Mouse (Mus musculus): ENCODE data around the gene Cdh13.
"Not testable (repeated sequence)": the region's sequence is repeated elsewhere in the genome, so short reads cannot be mapped to it uniquely, and the experiment has no call there.

Cdh13 gene

DNA sequence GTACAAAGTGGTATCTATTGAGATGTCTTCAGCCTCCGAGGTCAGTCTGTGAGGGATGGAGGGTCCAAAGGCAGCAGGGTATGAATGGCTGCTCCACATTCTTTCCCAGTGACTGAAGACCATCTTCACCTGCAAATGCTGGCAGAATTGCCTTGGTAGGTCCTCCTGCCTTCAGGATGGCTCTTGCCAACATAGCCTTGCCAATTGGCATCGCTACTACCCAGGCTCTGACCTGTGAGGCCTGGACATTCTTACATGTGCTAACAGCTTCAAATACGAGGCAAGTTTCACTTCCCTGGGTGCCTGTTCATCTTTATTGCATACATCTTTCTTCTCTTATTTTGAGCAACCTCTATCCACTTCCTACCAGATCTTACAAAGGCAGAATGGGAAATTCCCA, 425.8 kb downstream of the Cdh13 start:
- no peak for DNase-seq

DNA sequence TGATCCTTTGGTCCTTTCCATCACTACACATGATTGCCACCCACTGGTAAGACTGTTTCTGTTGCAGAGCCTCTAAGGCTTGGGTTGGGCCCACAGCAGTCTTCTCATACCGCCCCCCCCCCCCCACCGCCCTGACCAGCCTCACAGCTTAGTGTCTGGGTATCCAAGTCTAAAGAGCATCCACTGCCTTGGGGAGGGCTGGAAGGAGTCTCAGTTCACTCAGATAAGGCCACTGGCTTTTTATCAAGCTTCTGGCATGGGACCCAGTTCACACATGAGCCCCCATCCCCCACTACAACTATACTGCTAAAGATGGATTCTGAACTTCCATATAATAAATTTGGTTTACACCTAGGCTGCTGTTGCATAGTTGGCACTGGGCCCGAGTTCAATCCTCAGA, 428.1 kb downstream of the Cdh13 start:
- no peak for DNase-seq

DNA sequence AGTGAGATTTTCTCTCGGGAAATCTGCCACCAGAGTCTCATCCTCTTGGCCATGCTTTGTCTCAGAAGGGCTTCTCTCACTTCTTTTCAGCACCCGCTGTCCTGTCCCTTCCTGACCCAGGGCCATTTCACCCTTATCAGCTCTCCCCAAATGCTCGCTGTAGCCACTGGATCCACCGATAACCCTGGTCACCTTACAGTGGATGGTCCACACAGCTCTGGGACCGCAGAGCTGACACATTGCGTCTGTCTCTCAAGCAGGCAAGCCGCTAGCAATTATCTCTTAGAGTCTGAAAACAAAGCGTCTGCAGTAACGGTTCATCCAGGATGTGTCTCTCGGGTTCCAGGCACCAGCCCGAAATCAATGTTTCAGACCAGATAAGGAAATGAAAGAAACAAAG, 429.6 kb downstream of the Cdh13 start:
- no peak for DNase-seq

DNA sequence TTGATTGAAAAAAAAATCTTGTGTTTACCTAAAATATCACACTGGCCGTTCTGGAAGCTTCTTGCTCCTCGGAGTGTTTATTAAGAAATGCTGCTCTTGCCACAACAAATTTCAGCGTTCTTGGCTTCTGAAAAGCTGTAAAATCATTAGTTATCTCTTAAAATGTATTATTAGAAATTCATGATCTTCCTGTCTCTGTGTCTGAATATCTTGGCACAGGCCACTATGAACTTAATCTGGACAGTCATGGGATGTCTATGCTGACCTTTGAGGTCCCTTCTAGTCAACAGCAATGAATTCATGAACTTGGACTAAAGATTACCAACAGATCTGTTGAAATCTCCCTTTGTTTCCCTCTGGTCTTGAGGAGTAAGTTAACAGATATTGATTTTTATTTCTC, 430.1 kb downstream of the Cdh13 start:
- no peak for DNase-seq

- no peak for DNase-seq
Measured at GRCm38 (mm10) chr8:118722896-118723295, 439.4 kb downstream of the Cdh13 start.

GRCm38 (mm10) chr8:118725651-118726050, 442.1 kb downstream of the Cdh13 start:
- no peak for DNase-seq

DNA sequence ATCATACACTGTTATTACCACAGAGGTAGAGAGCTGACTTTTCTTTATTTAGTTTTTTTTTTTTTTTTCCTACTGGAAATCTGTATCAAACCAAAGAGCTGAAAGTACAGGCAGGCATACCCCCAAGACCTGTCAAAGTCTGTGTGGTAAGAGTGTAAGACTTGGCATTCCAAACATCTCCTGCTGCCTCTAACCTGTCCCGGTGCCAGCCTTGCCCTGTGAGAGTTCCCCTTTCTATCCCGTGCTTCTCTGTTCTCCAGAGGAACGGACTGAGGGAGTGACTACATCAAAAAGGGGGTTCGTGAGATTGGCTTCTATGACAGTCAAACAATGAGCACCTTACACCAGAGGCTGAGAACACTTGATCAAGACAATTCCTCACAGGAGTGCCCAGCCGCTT, 458.2 kb downstream of the Cdh13 start:
- no peak for DNase-seq

DNA sequence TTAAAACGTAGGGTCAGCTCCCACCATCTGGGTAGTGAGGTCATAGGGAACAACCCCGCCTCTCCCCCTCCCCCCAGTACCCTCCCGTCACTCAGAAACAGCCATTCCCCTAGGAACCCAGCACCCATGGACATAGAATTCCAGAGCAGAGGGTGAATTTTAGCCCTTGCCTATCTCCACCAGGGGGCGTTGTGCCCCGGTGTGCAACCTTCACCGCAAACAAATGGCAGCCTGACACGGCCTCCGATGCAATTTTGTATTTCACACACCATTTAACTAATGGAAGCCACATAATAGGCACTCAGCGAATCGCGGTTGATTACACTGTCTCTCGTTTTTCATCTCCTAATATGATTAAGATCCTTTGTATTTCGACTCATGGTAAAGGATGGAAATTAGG, 461.5 kb downstream of the Cdh13 start:
- DNase-seq: no peak

DNA sequence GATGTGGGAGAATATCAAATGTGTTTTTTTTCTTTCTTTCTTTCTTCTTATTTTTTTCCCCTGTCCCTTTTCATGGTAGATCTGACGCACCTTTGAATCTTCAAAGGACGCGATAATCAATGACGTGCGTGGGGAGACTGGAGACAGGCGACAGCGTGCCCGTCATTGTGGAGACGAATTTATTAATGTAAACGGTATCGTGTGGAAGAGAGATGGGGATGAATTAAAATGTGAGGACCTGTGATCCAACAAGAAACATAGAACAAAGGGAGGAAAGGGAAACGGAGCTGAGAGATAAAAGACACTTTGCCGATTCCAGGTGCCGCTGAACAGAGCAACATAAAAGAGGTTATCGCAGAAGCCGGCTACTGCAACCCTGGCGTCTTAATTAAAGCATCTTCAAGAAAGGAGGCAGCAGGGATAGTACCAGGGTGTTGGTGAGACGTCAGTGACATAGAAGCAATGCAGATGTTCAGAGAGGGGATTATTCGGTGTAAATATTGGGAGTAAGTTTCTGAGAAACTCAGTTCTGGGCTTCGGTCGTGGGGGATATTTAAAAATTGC, 464.6 kb downstream of the Cdh13 start:
- no peak for DNase-seq

DNA sequence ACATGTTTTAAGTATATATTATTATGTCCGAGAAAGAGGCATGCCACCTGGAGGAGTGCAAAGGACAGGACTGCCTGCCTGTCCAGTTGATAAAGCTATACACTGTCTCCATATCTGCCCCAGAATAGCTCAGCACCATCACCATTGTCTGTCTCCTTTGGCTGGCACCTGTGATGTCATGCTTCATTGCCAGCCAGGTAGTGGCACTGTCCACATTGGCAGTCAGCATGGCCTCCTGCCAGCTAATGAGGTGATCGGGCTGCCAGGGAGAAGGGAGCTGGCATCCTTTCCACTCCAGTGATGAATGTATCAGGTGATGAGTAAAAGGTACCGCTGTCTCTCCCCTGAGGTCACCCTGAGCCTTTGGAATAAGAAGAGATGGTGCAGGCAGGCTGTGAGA, 465.7 kb downstream of the Cdh13 start:
- no peak for DNase-seq

GRCm38 (mm10) chr8:118749786-118750185, 466.3 kb downstream of the Cdh13 start:
- no peak for DNase-seq

- DNase-seq: no peak
Measured at GRCm38 (mm10) chr8:118753710-118754109, 470.2 kb downstream of the Cdh13 start.

- no peak for DNase-seq
Measured at GRCm38 (mm10) chr8:118754119-118754518, 470.6 kb downstream of the Cdh13 start.

DNA sequence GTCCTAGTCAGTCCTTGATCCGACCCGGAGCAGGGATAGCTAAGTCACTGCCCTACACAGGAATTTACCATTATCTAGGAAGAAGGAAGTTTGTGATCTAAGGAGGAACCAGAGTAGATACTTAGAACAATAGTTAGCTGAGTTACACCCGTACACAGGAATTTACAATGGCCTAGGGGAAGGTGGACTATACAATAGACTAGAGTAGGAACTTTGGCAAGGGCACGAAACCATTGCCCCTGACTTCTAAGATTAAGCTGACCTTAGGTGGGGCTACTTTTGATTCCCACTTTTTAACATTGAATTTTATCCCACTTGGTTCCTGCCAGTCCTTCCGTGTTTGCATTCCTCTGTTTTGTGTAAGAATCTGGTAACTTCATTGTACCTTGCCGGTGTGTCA, 494.0 kb downstream of the Cdh13 start:
- DNase-seq: not testable (repeated sequence)

DNA sequence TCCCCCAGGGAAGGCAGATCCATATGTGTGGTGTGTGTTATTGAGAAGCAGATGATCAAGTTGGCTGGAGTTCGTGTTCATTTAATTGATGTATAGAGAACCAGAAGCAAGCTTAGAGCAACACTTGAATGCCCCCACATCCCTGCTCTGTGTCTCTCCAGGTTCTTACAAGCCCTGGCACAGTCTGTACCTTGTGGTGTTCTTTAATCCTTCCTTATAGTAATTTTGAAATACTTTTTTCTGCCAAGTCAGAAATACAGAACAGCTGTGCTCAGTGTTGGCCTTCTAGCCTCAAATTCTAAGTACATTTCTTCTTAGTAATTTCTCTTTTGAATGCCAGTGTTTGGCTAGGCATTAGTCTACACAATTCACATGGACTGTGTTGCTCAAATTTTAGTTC, 494.8 kb downstream of the Cdh13 start:
- DNase-seq: no peak

- DNase-seq: no peak
Measured at GRCm38 (mm10) chr8:118785646-118786045, 502.1 kb downstream of the Cdh13 start.

GRCm38 (mm10) chr8:118789649-118790048, 506.1 kb downstream of the Cdh13 start:
- no peak for DNase-seq

- no peak for DNase-seq
Measured at GRCm38 (mm10) chr8:118794886-118795285, 511.4 kb downstream of the Cdh13 start.

- no peak for DNase-seq
Measured at GRCm38 (mm10) chr8:118796491-118796890, 513.0 kb downstream of the Cdh13 start.

DNA sequence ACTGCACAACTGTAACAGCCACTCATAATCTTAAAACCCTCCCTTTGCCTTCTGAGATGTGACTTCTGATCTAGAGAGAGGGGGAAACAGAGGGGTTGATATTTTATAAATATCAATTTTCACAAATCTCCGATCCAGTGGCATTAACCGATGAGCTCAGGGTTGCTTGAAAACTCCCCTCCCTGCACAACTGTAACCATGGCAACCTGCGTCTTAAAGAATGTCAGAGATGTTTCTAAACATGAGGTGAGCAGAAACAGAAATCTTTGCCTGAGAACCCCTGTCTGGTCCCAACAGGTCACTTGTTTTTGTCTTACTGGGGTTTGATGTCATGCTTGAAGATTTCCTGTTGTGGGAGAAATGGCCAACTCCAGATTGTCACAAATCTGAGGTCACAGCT, 513.6 kb downstream of the Cdh13 start:
- DNase-seq: no peak

DNA sequence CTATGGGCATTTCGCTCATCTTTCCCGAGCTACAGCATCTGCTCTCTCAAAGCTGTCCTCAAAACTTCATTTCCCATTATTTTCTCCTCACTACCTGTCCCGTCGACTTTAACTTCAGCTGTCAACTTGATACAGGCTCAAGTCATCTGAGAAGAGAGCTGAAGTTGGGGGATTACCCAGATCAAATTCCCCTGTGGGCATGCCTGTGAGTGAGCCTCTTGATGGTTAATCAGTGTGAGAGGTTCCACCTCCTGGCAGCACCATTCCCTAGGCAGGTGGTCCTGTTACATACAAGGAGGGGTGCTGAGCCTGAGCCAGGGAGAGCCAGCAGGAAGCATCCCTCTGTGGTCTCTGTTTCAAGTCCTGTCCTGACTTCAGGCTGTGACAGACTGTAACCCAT, 519.6 kb downstream of the Cdh13 start:
- DNase-seq: no peak

DNA sequence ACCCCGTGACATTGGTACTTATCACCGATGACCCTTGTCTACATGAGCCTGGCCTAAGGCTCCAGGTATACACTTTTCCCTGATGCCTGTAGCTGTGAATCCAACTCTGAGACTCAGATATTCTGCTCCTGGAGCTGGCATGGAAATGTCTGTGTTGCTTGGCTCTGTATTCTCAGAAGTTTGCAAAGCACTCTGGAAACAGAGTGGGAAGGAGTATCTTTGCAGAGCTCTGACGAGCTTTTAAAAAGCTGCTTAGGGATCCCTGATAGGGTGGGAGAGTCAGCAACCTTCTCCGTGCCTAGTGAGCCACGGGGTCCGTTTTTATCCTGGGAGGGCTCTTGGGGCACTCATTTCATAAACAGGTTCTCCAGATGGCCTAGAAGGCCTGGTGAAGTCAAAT, 526.1 kb downstream of the Cdh13 start:
- no peak for DNase-seq

DNA sequence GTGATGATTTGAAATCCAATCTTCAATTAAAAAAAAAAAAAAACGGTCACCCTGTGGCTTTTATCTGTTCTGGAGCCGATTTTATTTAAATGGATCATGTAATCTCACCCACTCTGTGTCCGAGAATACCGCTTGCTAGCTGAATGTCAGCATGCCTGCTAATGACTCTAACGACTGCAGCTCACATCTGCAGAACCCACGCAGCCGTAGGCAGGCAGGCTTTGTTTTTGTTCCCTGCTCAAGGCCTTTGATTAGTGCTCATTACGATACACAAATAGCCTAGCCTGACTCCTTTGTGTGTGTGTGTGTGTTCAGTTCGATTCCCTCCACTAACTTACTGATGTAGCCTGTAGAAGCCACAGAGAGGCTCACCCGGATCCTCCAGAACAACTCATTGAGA, 531.5 kb downstream of the Cdh13 start:
- DNase-seq: no peak

DNA sequence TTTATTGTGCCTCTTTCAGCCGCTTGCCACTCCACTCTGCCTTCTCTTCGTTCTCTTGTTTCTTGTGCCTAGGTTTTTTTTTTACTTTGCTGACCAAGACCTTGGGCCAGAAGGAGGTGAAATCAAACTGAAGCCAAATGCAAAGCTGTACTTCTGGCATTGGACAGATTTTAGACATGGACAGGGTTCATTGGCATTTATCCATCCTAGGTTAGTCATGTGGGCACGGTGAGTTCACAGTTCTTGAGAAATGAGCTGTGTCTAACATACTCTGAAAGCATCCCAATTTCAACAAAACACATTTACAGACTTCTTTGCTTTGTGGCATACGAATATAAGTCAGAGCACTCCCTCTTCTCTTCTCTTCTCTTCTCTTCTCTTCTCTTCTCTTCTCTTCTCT, 543.2 kb downstream of the Cdh13 start:
- DNase-seq: no peak

DNA sequence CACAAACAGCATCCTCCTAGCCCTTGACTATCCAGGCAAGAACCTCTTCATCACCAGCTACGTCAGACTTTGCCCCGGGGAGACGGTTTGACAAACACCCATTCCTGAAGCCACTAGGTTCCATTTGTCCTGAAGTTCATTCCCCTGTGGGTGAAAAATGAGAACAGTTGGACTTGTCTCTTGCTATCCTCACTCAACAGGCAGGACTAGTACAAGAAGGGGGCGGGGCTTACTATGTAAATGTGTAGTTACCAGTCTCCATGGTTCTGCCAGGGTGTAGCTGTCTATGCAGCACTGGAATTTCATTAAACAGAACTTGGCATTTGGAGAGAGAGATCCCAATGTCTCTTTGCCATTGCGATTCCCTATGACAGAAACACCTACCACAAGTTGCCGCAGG, 544.2 kb downstream of the Cdh13 start:
- no peak for DNase-seq

GRCm38 (mm10) chr8:118830291-118830690, 546.8 kb downstream of the Cdh13 start:
- no peak for DNase-seq
